Mouse (Mus musculus): ENCODE measurements at regions not wholly inside any gene's neighbourhood (a gene's known extent, or its start where the extent isn't known, plus 50 kb on each side); places are given as distances from the start of the nearest gene placed in this dataset.

GRCm38 (mm10) chr13:60045752-60046151 is 131.4 kb downstream of the Gas1 start:
- Histone ChIP-seq H3K9me3 (peaks cover 3% of the 10 kb centered on the region; the same call in 1 of the 2 replicates), H3K4me1 (no peaks in the 10 kb centered on the region), H3K27me3 (replicated peaks) (no peaks in the 10 kb centered on the region), H3K36me3 (replicated peaks; ENCODE audit: low read length) (no peaks in the 10 kb centered on the region), H3K4me3 (replicated peaks) (no peak overlapping the region)
- TF ChIP-seq FLI1 (IDR thresholded peaks at IDR 0.05; ENCODE audit: low read length), result no peak
- no peak for TF ChIP-seq GATA1 (IDR thresholded peaks at IDR 0.05; ENCODE audit: borderline replicate concordance, low read length)

DNA sequence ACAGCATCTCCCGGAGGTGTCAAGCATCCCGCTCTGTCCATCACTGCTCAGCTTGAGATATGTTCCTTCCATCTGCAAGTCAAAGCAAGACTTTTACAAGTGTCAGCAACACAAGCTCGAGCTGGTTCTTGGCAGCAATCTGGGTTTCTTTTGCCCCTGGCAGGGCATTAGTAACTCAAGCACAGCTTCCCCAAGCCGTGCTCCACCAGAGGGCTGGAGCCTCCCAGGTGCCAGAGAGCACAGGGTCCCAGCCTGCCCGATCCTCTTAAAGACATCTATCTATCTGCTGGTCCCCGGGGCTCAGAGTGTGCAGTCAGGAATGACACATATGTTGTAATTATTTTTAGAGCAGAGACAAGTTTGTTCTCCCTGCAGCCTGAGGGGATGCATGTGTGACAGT is 132.3 kb downstream of the Gas1 start:
- H3K27me3 ChIP-seq (replicated peaks), result no peaks in the 10 kb centered on the region
- H3K9me3 ChIP-seq, result peaks cover 3% of the 10 kb centered on the region; the same call in 1 of the 2 replicates
- TF ChIP-seq GATA1 (IDR thresholded peaks at IDR 0.05; ENCODE audit: borderline replicate concordance, low read length) (no peak), FLI1 (IDR thresholded peaks at IDR 0.05; ENCODE audit: low read length) (no peak)
- H3K36me3 ChIP-seq (replicated peaks; ENCODE audit: low read length), result no peaks in the 10 kb centered on the region
- H3K4me3 ChIP-seq (replicated peaks), result no peak overlapping the region
- H3K4me1 ChIP-seq, result no peaks in the 10 kb centered on the region

DNA sequence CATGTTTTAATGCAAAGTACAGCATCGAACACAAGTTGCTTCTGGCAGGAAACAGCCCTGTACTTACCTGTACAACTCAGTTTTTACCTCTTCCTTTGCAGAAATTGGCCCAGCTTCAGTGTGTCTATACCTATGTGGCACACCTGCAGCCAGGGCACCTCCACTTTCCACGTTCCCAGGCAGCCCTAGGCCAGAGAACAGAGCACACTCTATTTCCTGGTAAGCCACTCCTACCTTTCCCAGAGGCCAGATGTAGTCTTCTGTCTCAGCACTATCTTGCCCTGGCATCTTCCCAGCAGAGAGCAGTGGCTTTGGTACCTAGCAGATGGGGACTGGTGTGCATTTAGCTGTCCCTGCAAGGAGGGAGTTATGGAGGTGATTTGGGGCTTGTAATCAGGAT is 134.7 kb downstream of the Gas1 start:
- H3K4me1 ChIP-seq, result no peaks in the 10 kb centered on the region

GRCm38 (mm10) chr13:60035536-60036130 is 141.5 kb downstream of the Gas1 start:
- Histone ChIP-seq H3K9me3 (peaks cover 19% of the 10 kb centered on the region), H3K36me3 (replicated peaks; ENCODE audit: low read length) (no peaks in the 10 kb centered on the region), H3K4me1 (no peaks in the 10 kb centered on the region), H3K4me3 (replicated peaks) (no peak overlapping the region), H3K27me3 (replicated peaks) (no peaks in the 10 kb centered on the region)
- TF ChIP-seq GATA1 (IDR thresholded peaks at IDR 0.05; ENCODE audit: borderline replicate concordance, low read length), result no peak
- no peak for TF ChIP-seq FLI1 (IDR thresholded peaks at IDR 0.05; ENCODE audit: low read length)

More for the DNA sequence above, 134.7 kb downstream of the Gas1 start:
- Histone ChIP-seq H3K4me3 (replicated peaks) (no peak overlapping the region), H3K27me3 (replicated peaks) (no peaks in the 10 kb centered on the region), H3K36me3 (replicated peaks; ENCODE audit: low read length) (no peaks in the 10 kb centered on the region), H3K9me3 (peaks cover 14% of the 10 kb centered on the region)
- TF ChIP-seq GATA1 (IDR thresholded peaks at IDR 0.05; ENCODE audit: borderline replicate concordance, low read length) (no peak), FLI1 (IDR thresholded peaks at IDR 0.05; ENCODE audit: low read length) (no peak)

DNA sequence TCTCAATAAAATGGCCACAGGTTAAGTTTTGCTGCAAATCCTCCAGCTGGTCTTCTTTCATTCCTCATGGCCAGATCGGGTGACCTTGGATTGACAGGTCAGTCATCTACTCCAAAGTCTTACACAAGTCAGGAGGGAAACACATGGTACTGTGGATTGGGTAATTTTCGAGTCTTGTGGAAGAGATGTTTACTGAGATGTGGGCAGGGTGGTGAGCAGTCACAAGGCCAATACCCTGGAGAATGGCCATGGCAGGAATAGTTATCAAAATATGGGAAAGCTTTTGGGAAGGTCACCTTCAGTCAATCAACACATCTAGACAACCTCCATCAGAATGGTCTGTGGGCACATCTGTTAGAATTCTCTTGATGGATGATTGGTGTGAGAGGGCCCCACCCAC is 144.0 kb downstream of the Gas1 start:
- no peaks in the 10 kb centered on the region for H3K4me1 ChIP-seq
- H3K4me3 ChIP-seq (replicated peaks), result no peak overlapping the region
- H3K9me3 ChIP-seq, result peaks cover 12% of the 10 kb centered on the region; the same call in 1 of the 2 replicates
- no peaks in the 10 kb centered on the region for H3K36me3 ChIP-seq (replicated peaks; ENCODE audit: low read length)
- no peaks in the 10 kb centered on the region for H3K27me3 ChIP-seq (replicated peaks)
- TF ChIP-seq FLI1 (IDR thresholded peaks at IDR 0.05; ENCODE audit: low read length) (no peak), GATA1 (IDR thresholded peaks at IDR 0.05; ENCODE audit: borderline replicate concordance, low read length) (no peak)

GRCm38 (mm10) chr13:60032586-60032985 is 144.6 kb downstream of the Gas1 start:
- Histone ChIP-seq H3K4me3 (replicated peaks) (no peak overlapping the region), H3K9me3 (peaks cover 8% of the 10 kb centered on the region; the same call in 1 of the 2 replicates), H3K4me1 (no peaks in the 10 kb centered on the region), H3K36me3 (replicated peaks; ENCODE audit: low read length) (no peaks in the 10 kb centered on the region), H3K27me3 (replicated peaks) (no peaks in the 10 kb centered on the region)
- TF ChIP-seq GATA1 (IDR thresholded peaks at IDR 0.05; ENCODE audit: borderline replicate concordance, low read length) (no peak), FLI1 (IDR thresholded peaks at IDR 0.05; ENCODE audit: low read length) (no peak)

- no peaks in the 10 kb centered on the region for H3K27me3 ChIP-seq (replicated peaks)
- peaks cover 5% of the 10 kb centered on the region; the same call in 1 of the 2 replicates for H3K9me3 ChIP-seq
- no peaks in the 10 kb centered on the region for H3K36me3 ChIP-seq (replicated peaks; ENCODE audit: low read length)
- H3K4me3 ChIP-seq (replicated peaks), result no peak overlapping the region
- no peak for TF ChIP-seq FLI1 (IDR thresholded peaks at IDR 0.05; ENCODE audit: low read length)
- TF ChIP-seq GATA1 (IDR thresholded peaks at IDR 0.05; ENCODE audit: borderline replicate concordance, low read length), result no peak
- H3K4me1 ChIP-seq, result no peaks in the 10 kb centered on the region
Observed at GRCm38 (mm10) chr13:60029591-60029990, 147.6 kb downstream of the Gas1 start.

- no peaks in the 10 kb centered on the region for H3K27me3 ChIP-seq (replicated peaks)
- no peak overlapping the region for H3K4me3 ChIP-seq (replicated peaks)
- no peaks in the 10 kb centered on the region; the same call in 1 of the 2 replicates for H3K9me3 ChIP-seq
- TF ChIP-seq GATA1 (IDR thresholded peaks at IDR 0.05; ENCODE audit: borderline replicate concordance, low read length) (no peak), FLI1 (IDR thresholded peaks at IDR 0.05; ENCODE audit: low read length) (no peak)
- no peaks in the 10 kb centered on the region for H3K4me1 ChIP-seq
- no peaks in the 10 kb centered on the region for H3K36me3 ChIP-seq (replicated peaks; ENCODE audit: low read length)
Observed at GRCm38 (mm10) chr13:60020175-60020487, 157.0 kb downstream of the Gas1 start.

GRCm38 (mm10) chr13:60019291-60020174 is 157.6 kb downstream of the Gas1 start:
- Histone ChIP-seq H3K36me3 (replicated peaks; ENCODE audit: low read length) (no peaks in the 10 kb centered on the region), H3K4me3 (replicated peaks) (no peak overlapping the region), H3K27me3 (replicated peaks) (no peaks in the 10 kb centered on the region), H3K9me3 (no peaks in the 10 kb centered on the region; the same call in 1 of the 2 replicates), H3K4me1 (no peaks in the 10 kb centered on the region)
- no peak for TF ChIP-seq GATA1 (IDR thresholded peaks at IDR 0.05; ENCODE audit: borderline replicate concordance, low read length)
- TF ChIP-seq FLI1 (IDR thresholded peaks at IDR 0.05; ENCODE audit: low read length), result no peak

- Histone ChIP-seq H3K4me3 (replicated peaks) (no peak overlapping the region), H3K27me3 (replicated peaks) (no peaks in the 10 kb centered on the region), H3K36me3 (replicated peaks; ENCODE audit: low read length) (no peaks in the 10 kb centered on the region), H3K4me1 (no peaks in the 10 kb centered on the region), H3K9me3 (no peaks in the 10 kb centered on the region; the same call in 1 of the 2 replicates)
- no peak for TF ChIP-seq GATA1 (IDR thresholded peaks at IDR 0.05; ENCODE audit: borderline replicate concordance, low read length)
Observed at GRCm38 (mm10) chr13:60015854-60016366, 161.3 kb downstream of the Gas1 start.
